Mouse (Mus musculus) hindbrain, postnatal 0 days (tissue): ENCODE measurements around the gene Cilp. TPM values are rescaled to one million over a fixed set of nuclear protein-coding genes. Genes with fewer than 3 reads are reported as not detected.
A peak's percentile ranks its signal among the peaks of the same experiment; 100 is the strongest.
"Not testable (repeated sequence)": the region's sequence is repeated elsewhere in the genome, so short reads cannot be mapped to it uniquely, and the experiment has no call there.

Experiments used
- ATAC-seq: fragments of 200-750 bp; cut with Nextera tagmentation; 2 replicates; pipeline ENCODE4 v1.8.0; 2017; ENCODE audit warnings: mild to moderate bottlenecking, moderate TSS enrichment, moderate library complexity
- DNase-seq: peaks from one replicate; pipeline ENCODE4 v3.0.0-alpha.2; 2015; ENCODE audit warnings: low spot score
- H3K27ac ChIP-seq: fragments of 300-500 bp; sonication (generic); 2 replicates; pipeline ENCODE4 v1.5.1; 2014; ENCODE audit warnings: mild to moderate bottlenecking
- H3K27me3 ChIP-seq: fragments of 300-500 bp; sonication (generic); 2 replicates; pipeline ENCODE4 v1.6.1; 2014; ENCODE audit warnings: low read length, mixed read lengths; ENCODE audit not compliant: insufficient read depth
- H3K36me3 ChIP-seq: fragments of 300-500 bp; sonication (generic); 2 replicates; pipeline ENCODE4 v1.6.1; 2014; ENCODE audit warnings: low read length, mixed read lengths; ENCODE audit not compliant: insufficient read depth
- H3K4me1 ChIP-seq: fragments of 300-500 bp; sonication (generic); 2 replicates; pipeline ENCODE4 v1.6.1; 2014; ENCODE audit warnings: antibody characterized with exemption, low read length, mixed read lengths; ENCODE audit not compliant: insufficient read depth
- H3K4me2 ChIP-seq: fragments of 300-500 bp; sonication (generic); 2 replicates; pipeline ENCODE4 v1.6.1; 2014; ENCODE audit warnings: low read depth, mild to moderate bottlenecking, low read length, moderate library complexity, mixed read lengths
- H3K4me3 ChIP-seq: fragments of 300-500 bp; sonication (generic); 2 replicates; pipeline ENCODE4 v1.5.1; 2014; ENCODE audit warnings: low read length
- H3K9ac ChIP-seq: fragments of 300-500 bp; sonication (generic); replicated peaks from 2 replicates; pipeline ENCODE4 v1.6.1; 2014; ENCODE audit warnings: mild to moderate bottlenecking, low read length, moderate library complexity, mixed read lengths
- H3K9me3 ChIP-seq: fragments of 300-500 bp; sonication (generic); 2 replicates; pipeline ENCODE4 v1.6.1; 2016; ENCODE audit warnings: low read length, mixed read lengths
- CTCF ChIP-seq: IDR thresholded peaks from 2 replicates; pipeline ENCODE4 v1.5.1; 2016; ENCODE audit warnings: antibody characterized with exemption, control low read depth, low read depth
- WGBS: fragments of 180-500 bp; shearing (Covaris S2); extraction: QIAGEN DNeasy Blood & Tissue Kit; methylation state at CpG from one replicate; pipeline ENCODE4 v1.1.7; 2014; 5-methylcytosine and 5-hydroxymethylcytosine counted together
- polyA plus RNA-seq: library from polyadenylated mRNA; unstranded; fragments of >200 nt; fragmentation: Nextera tagmentation; extraction: Ambion mirVana; gene quantifications from 2 replicates; pipeline ENCODE4 v1.2.1, GENCODE M21; 2015
- total RNA-seq: library from RNA; depleted of rRNA; stranded (reverse); fragments of >200 nt; gene quantifications from 2 replicates; pipeline ENCODE4 v1.2.3, GENCODE M21; 2014

Cilp gene
- total and polyA plus RNA-seq, 2 experiments from 2014 or later: 0.16 to 0.29 TPM

DNA sequence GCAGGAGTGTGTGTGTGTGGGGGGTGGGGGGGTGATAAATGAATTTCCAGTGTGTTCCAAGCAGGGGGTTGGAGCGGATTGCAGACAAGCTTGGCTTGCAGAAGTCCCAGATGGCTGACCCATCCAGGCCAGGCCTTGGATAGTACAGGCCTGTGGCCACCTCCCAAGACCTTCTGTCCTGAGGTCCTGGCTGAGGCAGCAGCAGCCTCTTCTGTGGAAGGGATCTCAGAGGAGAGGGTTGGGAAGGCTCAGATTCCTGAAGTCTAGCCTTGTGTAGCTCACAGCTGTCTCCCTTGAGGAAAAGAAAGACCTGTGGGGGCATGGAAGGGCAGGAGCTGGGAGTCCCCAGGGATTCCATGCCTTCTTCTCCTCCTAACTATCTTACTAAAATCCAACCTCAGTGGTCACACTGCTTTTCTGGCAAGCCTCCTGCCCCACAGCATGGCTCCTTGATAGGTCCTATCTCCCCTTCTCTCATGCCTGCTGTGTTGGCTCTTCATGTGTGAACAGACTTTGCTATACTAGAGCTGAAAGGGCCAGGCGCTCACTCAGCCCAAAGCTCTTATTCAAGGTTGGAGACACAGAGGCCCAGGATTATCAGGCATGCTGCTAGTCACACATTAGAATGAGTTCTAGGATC lies 3.3 kb upstream of the Cilp start:
- no peak for TF ChIP-seq CTCF
- Histone ChIP-seq H3K27me3 (no peaks in the 10 kb centered on the region), H3K36me3 (no peaks in the 10 kb centered on the region), H3K9me3 (no peaks in the 10 kb centered on the region), H3K4me1 (no peaks in the 10 kb centered on the region), H3K9ac (no peak overlapping the region), H3K27ac (no peak overlapping the region), H3K4me3 (no peak overlapping the region), H3K4me2 (no peak overlapping the region)
- WGBS: 63% methylated on average over 2 of the region's 2 CpGs
- ATAC-seq: no peak
- DNase-seq: no peak

GRCm38 (mm10) chr9:65262641-65263120 lies 2.3 kb upstream of the Cilp start:
- H3K27me3 ChIP-seq: no peaks in the 10 kb centered on the region
- no peak for TF ChIP-seq CTCF
- no peak overlapping the region for H3K4me3 ChIP-seq
- no peak overlapping the region for H3K4me2 ChIP-seq
- H3K4me1 ChIP-seq: no peaks in the 10 kb centered on the region
- no peak for ATAC-seq
- H3K36me3 ChIP-seq: no peaks in the 10 kb centered on the region
- DNase-seq: no peak
- no peak overlapping the region for H3K9ac ChIP-seq
- 91% methylated on average over 3 of the region's 3 CpGs for WGBS
- H3K9me3 ChIP-seq: no peaks in the 10 kb centered on the region
- no peak overlapping the region for H3K27ac ChIP-seq

DNA sequence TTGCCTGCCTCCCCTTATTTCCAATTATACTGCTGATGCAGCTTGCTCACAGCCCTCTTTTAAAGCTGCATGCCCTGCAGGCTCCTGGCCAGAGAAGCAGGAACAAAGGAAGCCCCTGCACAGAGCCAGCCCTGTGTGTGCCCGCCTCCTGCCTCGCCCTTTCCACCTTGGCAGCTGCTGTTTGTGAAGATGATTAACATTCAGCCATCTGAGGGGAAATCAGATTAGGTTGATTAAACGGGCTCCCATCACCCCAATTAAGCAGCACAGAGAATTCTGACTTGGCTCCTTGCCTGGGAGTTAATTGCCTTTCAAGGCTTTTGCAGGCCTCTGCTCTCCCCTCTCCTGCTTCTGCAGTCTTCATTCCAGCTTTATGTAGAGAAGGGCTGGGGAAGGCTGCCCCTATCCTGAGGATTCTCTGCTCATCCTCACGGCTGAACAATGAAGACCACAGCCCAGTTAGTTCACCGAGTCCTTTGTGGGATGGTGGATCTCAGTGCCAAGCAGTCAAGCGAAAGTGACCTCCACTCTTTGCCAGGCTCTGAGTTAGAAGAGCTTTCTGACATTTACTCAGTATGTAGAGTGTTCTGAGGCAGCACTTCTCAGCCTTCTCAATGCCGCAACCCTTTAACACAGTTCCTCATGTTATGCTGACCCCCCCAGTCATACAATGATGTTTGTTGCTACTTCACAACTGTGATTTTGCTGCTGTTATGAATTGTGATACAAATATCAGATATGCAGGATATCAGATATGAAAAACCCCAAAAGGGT lies 2.9 kb downstream of the Cilp start:
- no peak for TF ChIP-seq CTCF
- no peak overlapping the region for H3K4me2 ChIP-seq
- peak overlapping the region; percentile 80 for H3K27ac ChIP-seq
- no peaks in the 10 kb centered on the region for H3K27me3 ChIP-seq
- no peaks in the 10 kb centered on the region for H3K9me3 ChIP-seq
- no peak overlapping the region for H3K4me3 ChIP-seq
- no peaks in the 10 kb centered on the region for H3K4me1 ChIP-seq
- ATAC-seq (peak; percentile 91), DNase-seq (peak; percentile 92)
- peak overlapping the region; percentile 13; the same call in 1 of the 2 replicates for H3K9ac ChIP-seq
- H3K36me3 ChIP-seq: no peaks in the 10 kb centered on the region
- 21% methylated on average over 7 of the region's 7 CpGs for WGBS

DNA sequence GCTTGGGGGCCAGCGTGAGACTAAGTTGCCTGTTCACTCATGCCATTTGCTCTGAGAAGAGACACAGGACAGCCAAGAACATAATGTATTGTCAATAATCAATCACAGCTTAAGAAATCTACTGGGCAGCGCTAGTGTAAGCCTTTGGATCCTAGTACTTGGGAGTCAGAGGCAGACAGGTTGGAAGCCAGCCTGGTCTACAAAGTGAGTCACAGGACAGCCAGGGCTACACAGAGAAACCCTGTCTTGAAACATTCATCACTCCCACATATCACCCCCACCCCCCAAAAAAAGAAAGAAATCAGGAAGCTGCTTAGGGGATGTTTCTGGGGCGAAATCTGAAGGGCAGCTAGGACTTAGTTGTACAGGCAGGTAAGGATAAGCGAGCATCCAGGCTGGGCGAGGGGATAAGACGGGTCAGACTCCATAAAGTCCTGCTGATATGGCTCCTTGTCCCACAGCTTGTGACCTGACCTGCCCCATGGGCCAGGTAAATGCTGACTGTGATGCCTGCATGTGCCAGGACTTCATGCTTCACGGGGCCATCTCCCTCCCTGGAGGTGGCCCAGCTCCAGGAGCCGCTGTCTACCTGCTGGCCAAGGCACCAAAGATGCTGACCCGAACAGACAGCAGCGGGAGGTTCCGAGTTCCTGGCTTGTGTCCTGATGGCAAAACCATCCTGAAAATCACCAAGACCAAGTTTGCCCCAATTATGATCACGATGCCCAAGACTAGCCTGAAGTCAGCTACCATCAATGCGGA lies 8.2 kb downstream of the Cilp start:
- H3K9ac ChIP-seq: no peak overlapping the region
- H3K36me3 ChIP-seq: no peaks in the 10 kb centered on the region
- WGBS: 88% methylated on average over 13 of the region's 13 CpGs
- no peaks in the 10 kb centered on the region for H3K27me3 ChIP-seq
- H3K9me3 ChIP-seq: no peaks in the 10 kb centered on the region
- ATAC-seq (no peak), DNase-seq (no peak)
- TF ChIP-seq CTCF: no peak
- no peaks in the 10 kb centered on the region for H3K4me1 ChIP-seq
- H3K27ac ChIP-seq: no peak overlapping the region
- H3K4me3 ChIP-seq: no peak overlapping the region
- H3K4me2 ChIP-seq: no peak overlapping the region

DNA sequence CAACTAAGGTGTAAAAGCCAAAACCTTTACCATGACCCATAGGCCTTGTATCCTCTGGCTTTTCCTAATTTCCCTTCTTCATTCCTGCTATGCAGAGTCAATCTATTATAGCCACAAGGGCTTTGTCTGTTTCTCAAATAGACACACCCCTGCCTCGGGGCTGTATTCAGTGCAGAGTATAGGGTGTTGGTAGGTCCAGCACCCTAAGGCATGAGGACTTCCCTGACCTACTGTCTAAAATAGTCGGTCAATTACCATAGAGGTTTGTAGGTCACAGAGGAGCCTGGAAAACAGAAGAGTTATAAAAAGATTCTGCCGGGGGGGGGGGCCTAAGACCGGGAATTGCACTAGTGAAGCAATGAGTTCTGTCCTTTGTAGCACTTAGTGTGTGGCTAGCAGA lies 8.9 kb downstream of the Cilp start:
- TF ChIP-seq CTCF: no peak
- no peak overlapping the region for H3K27ac ChIP-seq
- no peaks in the 10 kb centered on the region for H3K9me3 ChIP-seq
- no peaks in the 10 kb centered on the region for H3K4me1 ChIP-seq
- H3K4me3 ChIP-seq: no peak overlapping the region
- no peak for ATAC-seq
- no peak overlapping the region for H3K9ac ChIP-seq
- no peaks in the 10 kb centered on the region for H3K36me3 ChIP-seq
- no peaks in the 10 kb centered on the region for H3K27me3 ChIP-seq
- DNase-seq: no peak
- H3K4me2 ChIP-seq: no peak overlapping the region
- 83% methylated on average over 4 of the region's 4 CpGs for WGBS

DNA sequence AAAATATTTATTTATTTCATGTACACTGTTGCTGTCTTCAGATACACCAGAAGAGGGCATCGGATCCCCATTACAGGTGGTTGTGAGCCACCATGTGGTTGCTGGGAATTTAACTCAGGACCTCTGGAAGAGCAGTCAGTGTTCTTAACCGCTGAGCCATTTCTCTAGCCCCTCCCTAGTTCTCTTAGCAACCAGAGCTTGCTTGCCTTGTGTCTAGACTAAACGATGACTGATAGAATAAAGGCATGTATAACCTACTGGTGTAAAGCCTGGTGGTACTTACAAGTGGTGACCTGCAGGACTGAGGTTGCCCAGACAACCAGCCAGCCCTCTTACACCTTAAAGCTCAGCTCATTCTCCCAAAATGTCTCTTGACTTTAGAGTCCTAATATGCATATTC lies 9.9 kb downstream of the Cilp start:
- not testable (repeated sequence) for H3K4me1 ChIP-seq, H3K27ac ChIP-seq, H3K9me3 ChIP-seq, H3K4me2 ChIP-seq, DNase-seq, H3K36me3 ChIP-seq, H3K27me3 ChIP-seq, ATAC-seq, H3K9ac ChIP-seq, H3K4me3 ChIP-seq
- peak; percentile 11; the same call in 1 of the 2 replicates for TF ChIP-seq CTCF
- WGBS: 72% methylated on average over 3 of the region's 3 CpGs
